Mouse (Mus musculus) cerebellum, adult 8-10 months (tissue): ENCODE results near the gene Angptl3.

Source experiments
- DNase-seq: peaks from one replicate; pipeline ENCODE4 v3.0.0; 2022

Gene Angptl3

DNA sequence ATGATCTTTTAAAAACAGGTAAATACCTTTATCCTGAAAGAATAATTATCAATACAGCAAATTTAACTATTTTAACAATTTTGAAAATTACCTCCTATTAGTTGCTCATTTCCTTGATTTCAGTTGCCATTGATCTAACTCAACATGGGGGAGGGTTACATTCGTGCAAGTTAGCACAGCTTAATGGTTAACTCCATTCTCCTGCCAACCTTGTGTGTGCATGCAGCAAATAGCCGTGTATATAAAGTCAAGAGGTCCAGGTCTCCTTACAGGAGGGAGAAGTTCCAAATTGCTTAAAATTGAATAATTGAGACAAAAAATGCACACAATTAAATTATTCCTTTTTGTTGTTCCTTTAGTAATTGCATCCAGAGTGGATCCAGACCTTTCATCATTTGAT lies at the start of gene Angptl3:
Gene Angptl3, plus strand, starts transcription at position 269 of the 400 bp plus-strand sequence.
- no peak for DNase-seq

DNA sequence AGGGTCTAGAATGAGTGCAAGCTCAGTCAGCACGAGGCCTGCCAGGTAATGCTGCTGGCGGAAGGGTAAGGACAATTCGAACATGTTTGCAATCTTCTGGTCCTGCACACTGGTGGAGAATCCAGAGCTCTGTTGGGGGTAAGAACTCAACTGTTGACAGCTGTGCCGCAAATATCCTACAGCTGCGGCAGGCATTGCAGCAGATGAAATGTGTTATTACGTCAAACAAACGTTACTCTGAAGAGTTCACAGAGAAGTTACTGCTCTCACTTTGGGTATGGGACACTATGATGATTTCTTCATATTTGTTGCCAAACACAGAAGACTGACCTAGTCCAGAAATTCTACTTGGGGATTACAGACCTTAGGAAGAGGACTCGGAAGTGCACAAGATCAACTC lies 46.1 kb upstream of the Angptl3 start:
- DNase-seq = no peak

DNA sequence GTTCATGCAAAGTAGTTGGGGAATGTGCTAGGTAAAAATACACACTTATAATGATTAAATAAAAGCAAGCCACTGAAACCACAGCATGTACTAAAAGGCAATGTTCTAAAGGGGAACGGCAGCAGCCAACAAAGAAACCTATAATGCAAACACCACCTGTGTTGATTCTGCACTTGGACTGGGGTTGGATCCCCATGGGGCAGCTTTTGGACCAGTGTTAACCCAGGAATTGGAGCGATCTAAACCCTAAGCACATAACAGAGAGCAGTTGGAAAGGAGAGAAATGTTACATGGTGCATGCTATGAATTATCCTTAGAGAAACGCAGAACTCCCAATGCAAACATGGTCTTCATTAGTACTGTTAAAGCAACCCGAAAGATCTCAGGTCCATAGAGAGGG lies 37.3 kb upstream of the Angptl3 start:
- no peak for DNase-seq

DNA sequence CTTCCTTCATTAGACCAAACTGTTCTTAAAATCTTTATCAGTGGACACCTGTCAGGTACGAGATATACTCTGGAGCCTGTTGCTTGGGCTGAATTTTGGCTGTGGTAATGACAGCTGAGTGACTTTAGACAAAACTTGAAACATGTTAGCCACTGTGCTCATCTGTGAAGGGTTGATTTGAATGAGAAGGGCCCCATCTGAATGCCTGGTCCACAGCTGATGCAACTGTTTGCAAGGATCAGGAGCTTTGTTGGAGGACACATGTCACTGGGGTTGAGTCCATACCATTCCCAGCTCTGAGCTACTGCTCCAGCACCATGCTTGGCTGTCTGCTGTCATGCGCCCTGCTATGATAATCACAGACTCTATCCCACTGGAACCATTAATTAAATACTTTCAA lies 25.2 kb upstream of the Angptl3 start:
- no peak for DNase-seq

DNA sequence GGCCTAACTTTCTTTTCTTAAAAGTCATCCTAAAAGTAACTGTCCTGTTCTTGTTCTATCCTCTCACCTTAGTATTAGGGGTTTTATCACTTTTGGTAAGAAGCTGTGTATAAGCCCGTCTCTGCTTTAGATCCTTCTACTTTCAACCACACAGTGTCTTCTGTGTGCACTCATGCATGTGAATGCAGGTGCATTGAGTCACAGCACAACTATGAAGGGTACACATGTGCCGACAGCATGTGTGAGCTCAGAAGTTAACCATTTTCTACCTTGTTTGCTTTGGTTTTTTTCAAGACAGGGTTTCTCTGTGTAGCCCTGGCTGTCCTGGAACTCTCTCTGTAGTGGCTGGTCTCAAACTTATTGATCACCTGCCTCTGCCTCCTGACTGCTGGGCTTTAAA lies 24.4 kb upstream of the Angptl3 start:
- no peak for DNase-seq

DNA sequence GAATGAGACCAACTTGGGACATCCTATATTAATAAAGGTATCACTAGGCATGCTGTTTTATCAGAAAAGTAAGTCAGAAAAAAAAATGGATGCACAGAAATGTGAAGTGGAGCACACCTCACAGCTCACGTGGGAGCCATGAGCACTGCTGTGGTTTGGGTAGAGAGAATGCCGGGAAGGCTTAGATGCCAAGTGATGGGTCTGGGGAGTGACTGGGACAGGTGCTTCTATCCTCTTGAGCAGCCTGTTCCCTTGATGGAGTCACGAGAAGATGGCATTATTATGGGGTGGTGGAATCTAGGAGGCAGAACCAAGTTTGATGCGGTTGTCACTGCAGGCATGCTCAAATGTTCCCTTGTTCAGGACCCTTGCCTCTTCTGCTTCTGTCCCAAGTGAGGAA lies 19.7 kb upstream of the Angptl3 start:
- no peak for DNase-seq

DNA sequence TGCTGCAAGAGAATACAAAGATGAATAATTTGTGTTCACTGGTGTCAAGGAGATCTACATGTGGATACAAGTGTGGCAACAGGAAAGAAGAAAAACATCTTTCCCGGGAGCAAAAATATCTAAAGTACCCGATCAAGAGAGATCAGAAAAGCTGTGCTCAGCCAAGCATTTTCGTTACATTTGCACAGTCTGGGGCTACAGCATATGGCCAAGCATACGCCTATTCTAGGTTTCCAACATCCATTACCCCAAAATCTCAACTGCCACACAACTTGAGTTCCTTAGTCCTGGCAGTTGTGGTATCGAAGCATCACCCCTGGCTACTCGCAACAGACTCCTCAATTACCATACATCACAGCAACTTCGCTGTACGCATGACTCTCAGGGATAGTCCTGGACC lies 8.5 kb upstream of the Angptl3 start:
- DNase-seq = no peak

DNA sequence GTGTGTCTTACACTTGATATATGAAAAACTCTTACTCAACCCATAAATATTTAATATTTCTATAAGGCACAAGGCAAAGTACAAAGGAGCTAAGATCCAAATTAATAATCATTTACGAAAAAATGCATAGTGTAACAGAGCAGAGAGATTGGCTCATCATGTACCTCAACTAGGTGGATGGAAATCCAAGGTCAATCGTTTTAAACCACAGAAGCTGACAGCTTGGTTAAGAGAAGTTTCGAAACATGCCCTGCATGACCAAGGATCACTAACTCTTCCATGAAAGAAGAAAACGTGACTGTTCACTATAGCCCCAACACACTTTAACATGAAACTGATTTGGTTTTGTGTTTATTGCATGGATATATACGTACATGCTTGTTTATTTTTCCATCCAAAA lies 2.4 kb upstream of the Angptl3 start:
- DNase-seq = no peak

DNA sequence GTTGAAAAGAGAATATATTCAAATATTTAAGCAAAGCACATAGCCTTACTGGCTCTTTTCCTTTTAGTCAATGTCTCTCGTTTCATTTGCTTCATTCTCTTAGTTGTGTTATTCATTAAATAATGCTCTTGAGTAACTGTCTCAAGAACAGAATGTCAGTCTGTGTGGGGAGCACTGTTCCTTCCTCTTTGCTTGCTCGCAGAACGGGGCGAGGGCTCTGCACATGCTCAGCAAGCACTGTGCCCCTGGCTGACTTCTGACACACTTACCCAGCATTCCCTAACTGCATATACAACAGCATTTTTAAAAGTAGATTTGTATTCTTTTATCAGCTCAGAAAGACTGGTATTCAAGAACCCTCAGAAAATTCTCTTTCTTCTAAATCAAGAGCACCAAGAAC lies 2.2 kb downstream of the Angptl3 start:
- DNase-seq = no peak

DNA sequence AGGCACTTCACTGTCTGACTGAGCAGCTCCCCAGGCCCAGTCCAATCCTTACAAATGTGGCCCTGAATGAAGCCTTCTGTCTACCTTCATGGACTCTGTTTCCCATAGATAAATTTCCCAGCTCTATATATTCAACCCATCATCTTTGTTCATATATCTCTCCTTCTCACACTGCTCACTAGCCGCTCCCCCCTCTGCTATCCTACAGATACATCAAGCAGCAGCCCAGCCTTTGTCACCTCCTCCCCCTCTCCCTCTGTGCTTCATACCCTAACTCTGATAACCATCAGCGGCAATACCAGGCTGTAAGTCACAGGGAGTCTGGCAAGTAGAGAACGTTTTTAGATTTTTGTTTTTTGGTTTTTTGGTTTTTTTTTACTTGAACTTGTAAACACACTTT lies 14.1 kb downstream of the Angptl3 start:
- DNase-seq = no peak

DNA sequence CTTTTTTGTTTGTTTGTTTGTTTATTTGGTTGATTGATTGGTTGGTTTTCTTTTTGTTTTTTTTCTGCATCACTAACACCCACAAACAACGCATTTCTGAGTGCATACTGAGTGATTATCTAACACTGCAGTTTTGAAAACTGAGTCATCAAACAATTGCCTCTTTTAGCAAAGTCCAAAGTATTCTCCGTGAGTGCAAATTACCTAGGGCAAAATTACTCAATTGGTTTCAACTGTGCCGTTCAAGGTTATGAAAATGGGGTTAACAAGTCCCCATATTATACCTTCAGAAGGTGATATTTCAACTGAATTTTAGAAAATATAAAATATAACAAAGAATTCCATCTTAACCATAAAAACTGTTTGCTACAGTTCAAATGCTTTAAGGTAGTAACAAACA lies 15.7 kb downstream of the Angptl3 start:
- DNase-seq = no peak

DNA sequence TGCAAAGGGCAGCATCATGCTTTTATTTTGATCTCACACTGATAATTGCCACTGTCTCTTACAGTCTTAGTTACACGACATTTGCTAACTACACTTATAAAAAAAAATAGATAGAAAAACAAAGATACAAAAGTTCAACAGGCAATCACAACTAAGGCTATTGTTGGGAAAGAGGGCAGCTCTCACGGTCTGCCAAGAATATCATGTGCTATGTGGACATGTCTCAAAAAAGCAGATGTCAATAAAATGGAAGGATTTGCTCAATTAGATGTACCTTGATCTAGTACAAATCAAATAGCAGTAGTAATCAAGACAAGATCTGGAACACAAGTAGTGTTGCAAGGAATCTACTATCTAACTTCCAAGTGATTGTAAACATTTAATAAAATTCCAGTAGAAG lies 17.8 kb downstream of the Angptl3 start:
- DNase-seq = no peak

DNA sequence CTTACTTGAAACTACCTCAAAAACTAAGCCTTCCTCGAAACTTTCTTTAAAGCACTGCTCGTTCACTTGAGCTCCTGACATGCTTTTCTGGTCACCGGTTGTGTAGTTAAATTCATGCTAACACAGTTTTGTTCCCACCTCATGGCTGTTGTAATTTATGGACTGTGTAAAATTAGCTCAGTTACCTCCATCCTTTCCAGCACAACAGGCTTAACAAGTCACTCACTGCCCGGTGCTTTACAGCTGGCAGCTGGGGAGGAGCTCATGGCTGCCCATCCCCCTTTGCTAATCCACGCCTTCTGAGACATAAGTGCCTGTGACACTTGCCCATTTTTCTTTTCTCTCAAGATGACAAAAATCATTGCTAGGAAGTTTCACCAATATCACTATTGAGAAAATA lies 33.8 kb downstream of the Angptl3 start:
- no peak for DNase-seq

DNA sequence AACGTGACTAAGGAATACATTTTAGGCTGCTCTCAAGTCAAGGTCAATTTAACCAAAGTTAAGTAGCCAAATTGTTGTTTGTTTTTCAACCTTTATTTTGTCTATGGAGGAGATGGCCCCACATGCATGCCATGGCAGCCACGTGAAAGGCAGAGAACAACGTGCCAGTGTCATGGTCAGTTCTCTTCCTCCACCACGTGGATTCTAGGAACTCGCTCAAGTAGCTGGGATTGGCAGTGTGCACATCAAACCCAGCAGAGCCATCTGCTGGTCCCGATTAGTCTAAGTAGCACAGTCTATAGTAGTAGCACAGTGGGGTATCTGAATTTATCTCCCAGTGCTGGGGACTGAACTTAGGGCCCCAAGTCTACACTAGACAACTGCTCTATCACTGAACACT lies 38.1 kb downstream of the Angptl3 start:
- DNase-seq = no peak

DNA sequence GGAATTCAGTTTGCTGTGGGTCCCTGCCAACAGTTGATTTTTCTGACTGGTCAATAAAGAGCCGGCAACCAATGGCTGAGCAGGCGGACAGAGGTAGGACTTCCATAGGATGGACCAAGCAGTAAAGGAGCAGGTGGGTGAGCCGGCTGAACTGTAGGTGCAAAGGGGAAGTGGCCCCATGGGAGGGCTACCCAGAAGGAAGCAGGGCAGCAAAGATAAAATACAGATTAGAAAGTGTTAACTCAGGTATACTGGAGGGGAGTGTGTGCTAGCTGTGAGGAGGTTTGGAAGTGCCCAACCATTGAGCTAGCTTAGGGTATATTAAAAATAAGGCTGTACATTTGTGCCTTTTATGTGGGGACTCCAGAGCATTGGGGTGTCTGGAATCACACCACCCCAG lies 47.3 kb downstream of the Angptl3 start:
- DNase-seq = no peak

DNA sequence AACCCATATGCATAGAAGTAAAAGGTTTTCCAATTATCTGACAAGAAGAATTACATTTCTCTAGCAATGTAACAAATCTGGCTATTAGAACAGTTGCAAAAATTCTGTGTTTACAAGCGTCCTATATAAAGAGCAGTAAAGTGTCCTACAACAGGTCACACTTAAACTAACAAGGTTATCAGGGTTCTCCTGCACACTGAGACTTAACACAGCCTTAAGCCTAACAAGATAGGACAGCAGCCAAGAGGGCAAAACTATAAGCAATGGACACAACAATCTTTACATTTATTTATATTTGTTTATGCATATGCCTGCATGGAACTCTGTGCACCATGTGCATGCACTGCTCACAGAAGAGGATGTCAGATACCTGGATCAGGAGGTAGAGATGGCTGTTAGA lies 50.4 kb downstream of the Angptl3 start:
- DNase-seq = no peak

DNA sequence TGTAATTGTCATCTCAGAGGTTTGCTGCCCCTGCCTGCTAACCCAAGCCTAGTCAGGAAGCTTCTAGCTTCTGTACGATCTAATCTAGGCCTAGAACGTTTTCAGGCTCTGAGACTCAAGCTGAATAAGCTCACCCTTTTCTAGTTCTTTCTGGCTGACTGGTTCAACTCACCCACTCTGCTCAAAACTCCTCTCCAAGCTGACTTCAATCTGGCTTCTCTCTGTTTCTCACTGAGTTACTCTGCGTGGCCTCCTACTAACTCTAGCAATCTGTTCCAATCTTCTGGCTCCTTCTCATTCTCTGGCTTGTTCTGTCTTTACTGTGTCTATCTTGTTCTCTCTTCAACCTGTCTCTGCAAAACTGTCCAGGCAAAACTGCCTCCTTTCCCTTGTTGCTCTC lies 53.1 kb downstream of the Angptl3 start:
- DNase-seq = no peak

DNA sequence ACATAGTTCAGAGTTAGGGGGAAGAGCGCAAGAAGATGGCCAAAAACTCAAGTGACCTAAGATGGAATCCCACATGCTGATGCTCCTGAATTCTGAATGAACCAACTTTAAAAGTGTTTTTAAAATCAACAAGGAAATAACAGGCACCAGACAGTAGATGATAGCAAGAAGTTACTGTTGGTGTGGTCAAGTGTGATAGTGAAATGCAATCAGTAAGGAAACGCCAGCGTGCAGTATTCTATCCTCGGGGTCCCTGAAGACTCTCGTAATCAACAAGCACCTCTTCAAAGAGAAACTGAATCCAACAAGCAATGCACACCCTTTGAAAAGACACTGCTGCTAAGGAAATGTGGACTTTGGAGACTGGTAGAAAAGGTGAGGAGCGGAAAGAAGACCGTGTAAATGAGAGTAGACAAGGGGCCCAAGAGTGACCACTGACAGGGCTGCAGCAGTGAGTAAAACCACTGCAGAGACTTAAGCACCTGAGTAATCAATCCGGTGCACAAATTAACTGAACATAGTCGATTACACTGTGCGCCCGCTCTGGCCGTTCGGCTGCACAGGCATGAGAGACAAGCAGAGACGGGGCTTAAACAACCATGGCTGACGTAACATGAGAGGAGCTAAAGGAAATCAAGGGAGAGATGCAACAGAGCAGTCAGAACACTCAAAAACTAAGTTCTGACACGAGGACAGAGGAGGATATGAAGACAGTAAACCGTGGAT lies 57.2 kb downstream of the Angptl3 start:
- no peak for DNase-seq

DNA sequence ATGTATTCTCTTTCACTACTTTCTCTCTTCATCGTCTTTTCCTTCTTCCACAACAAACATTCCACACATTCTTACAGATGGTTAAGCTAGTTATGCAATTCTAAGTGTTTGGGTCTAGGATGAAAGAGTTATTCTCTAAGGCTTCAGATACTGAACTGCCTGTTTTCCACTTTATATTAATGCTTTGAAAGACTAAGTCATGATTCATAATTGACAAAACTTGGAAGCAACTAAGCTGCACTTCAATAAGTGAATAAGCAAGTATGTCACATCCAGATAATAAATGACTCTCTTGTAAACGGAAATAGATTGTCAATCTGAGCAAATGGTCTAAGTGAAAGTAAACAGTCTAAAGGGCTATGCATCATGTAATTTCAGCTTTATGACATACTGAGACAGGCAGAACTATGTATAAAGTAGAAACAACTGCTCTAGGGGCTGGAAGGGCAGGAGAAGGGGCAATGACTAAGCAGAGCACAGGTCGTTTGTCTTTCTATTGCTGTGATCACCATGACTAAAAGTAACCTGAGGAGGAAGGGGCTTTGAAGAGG lies 60.5 kb downstream of the Angptl3 start:
- no peak for DNase-seq

DNA sequence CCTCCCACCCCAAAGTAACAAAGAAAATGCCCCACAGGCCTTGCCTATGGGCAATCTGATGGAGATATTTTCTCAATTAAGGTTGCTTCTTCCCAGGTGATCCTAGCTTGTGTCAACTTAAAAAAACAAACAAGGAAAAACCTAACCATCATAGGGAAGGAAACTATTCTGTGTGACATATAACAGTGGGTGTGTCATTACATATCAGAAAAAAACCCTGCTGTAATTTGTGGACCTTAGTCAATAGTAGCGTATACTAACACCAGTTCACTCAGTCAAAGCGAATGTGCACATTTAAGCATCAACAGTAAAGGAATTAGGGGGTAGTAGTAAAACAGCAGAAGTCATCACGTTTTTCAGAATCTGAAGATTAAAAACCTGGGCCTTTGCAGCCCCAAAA lies 61.0 kb downstream of the Angptl3 start:
- no peak for DNase-seq
